Mouse (Mus musculus) midbrain, embryonic 13.5 days (tissue): Measurements from ENCODE around the gene Htra1. TPM values are rescaled to one million over a fixed set of nuclear protein-coding genes. Genes with fewer than 3 reads are reported as not detected.

Experiments
- ATAC-seq: fragments of 200-750 bp; cut with Nextera tagmentation; 2 replicates; pipeline ENCODE4 v1.8.0; 2017; ENCODE audit warnings: mild to moderate bottlenecking, moderate TSS enrichment, moderate library complexity
- H3K27ac ChIP-seq: fragments of 300-500 bp; sonication (generic); 2 replicates; pipeline ENCODE4 v1.5.1; 2015; ENCODE audit warnings: inconsistent platforms, mild to moderate bottlenecking, moderate library complexity
- H3K27me3 ChIP-seq: fragments of 300-500 bp; sonication (generic); 2 replicates; pipeline ENCODE4 v1.6.1; 2015; ENCODE audit warnings: mild to moderate bottlenecking, inconsistent platforms
- H3K36me3 ChIP-seq: fragments of 300-500 bp; sonication (generic); 2 replicates; pipeline ENCODE4 v1.6.1; 2015; ENCODE audit warnings: mild to moderate bottlenecking, inconsistent platforms
- H3K4me1 ChIP-seq: fragments of 300-500 bp; sonication (generic); replicated peaks from 2 replicates; pipeline ENCODE4 v1.6.1; 2015; ENCODE audit warnings: inconsistent platforms
- H3K4me2 ChIP-seq: fragments of 300-500 bp; sonication (generic); replicated peaks from 2 replicates; pipeline ENCODE4 v1.6.1; 2015; ENCODE audit warnings: moderate library complexity, mild to moderate bottlenecking, inconsistent platforms
- H3K4me3 ChIP-seq: fragments of 300-500 bp; sonication (generic); replicated peaks from 2 replicates; pipeline ENCODE4 v1.5.1; 2015; ENCODE audit warnings: mild to moderate bottlenecking, inconsistent platforms
- H3K9ac ChIP-seq: fragments of 300-500 bp; sonication (generic); replicated peaks from 2 replicates; pipeline ENCODE4 v1.6.1; 2015; ENCODE audit warnings: mild to moderate bottlenecking, inconsistent platforms
- H3K9me3 ChIP-seq: fragments of 300-500 bp; sonication (generic); 2 replicates; pipeline ENCODE4 v1.6.1; 2016; ENCODE audit warnings: mild to moderate bottlenecking, inconsistent platforms
- WGBS: fragments of 180-500 bp; shearing (Covaris S2); methylation state at CpG from one replicate; pipeline ENCODE4 v1.1.7; 2015; 5-methylcytosine and 5-hydroxymethylcytosine counted together
- polyA plus RNA-seq: library from polyadenylated mRNA; unstranded; fragments of >200 nt; fragmentation: Nextera tagmentation; extraction: Ambion mirVana; gene quantifications from 2 replicates; pipeline ENCODE4 v1.2.1, GENCODE M21; 2015

Htra1 gene
- 4.3 and 6.2 TPM in 2 replicates for polyA plus RNA-seq

DNA sequence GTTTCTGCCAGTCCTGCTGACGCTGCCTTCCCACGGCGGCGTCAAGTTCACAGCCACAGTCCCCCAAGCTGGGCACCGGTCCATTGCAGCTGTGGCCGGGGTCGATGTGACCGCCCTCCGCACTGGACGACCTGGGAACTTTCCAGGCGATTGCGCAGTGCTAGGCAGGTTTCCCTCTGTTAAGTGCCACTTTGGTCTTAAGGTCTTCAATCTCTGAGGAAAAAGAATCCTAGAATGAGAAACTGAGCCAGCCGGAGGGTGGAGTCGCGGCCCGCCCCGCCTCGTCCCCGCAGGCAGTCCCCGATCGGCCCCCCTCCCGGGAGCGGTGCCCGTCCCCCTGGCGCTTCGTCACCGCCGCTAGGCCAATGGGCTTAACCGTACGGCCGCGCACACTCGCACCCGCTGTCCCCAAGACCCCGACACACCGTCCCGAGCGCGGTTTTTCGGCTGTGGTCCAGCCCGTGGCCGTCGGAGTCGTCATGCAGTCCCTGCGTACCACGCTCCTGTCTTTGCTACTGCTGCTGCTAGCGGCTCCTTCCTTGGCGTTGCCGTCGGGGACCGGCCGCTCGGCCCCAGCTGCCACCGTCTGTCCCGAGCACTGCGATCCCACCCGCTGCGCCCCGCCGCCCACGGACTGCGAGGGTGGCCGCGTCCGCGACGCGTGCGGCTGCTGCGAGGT is at the start of gene Htra1:
TSS of gene Htra1 (plus strand) at position 319 of the 679 bp plus-strand sequence.
- under 1% methylated on average over 70 of the region's 70 CpGs for WGBS

GRCm38 (mm10) chr7:130886246-130886645 is 49.7 kb upstream of the Htra1 start:
- WGBS: 82% methylated on average over 3 of the region's 3 CpGs
- no peak for ATAC-seq
- no peak overlapping the region for H3K27ac ChIP-seq
- H3K4me1 ChIP-seq: peaks cover 8% of the 10 kb centered on the region
- peaks cover 23% of the 10 kb centered on the region for H3K36me3 ChIP-seq
- no peak overlapping the region for H3K9ac ChIP-seq
- H3K27me3 ChIP-seq: no peaks in the 10 kb centered on the region
- no peaks in the 10 kb centered on the region for H3K9me3 ChIP-seq
- no peak overlapping the region for H3K4me2 ChIP-seq
- no peak overlapping the region for H3K4me3 ChIP-seq

More for the DNA sequence above, at the start of gene Htra1:
- Histone ChIP-seq H3K4me1 (peaks cover 18% of the 10 kb centered on the region), H3K9me3 (no peaks in the 10 kb centered on the region), H3K4me2 (peak within 1 kb of the TSS; percentile 68), H3K4me3 (peak within 1 kb of the TSS; percentile 52), H3K9ac (peak within 1 kb of the TSS; percentile 4; the same call in 1 of the 2 replicates), H3K27ac (no peak within 1 kb of the TSS), H3K36me3 (no peaks in the 10 kb centered on the region), H3K27me3 (peaks cover 77% of the 10 kb centered on the region)
- ATAC-seq: peak; percentile 72

DNA sequence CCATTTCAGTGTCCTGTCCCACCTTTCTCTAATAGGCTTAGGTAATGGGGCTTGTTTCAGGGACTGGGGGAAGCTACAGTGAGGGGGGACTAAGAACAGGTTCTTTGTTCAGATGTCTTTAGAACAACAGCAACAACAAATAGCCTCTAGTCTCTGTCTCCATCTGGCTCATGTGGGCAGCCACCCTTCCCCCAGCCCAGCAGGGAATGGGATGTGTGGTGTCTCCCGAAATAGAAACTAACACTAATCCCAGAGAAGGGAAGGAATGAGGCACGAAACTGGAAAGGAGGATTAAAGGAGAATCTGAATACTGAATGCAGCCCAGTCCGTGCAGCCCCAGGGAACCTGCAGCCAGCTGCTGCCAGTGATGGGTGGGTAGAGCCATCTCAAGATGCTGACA is 48.0 kb upstream of the Htra1 start:
- ATAC-seq: no peak
- WGBS: 8% methylated on average over 3 of the region's 3 CpGs
- Histone ChIP-seq H3K9ac (no peak overlapping the region), H3K4me3 (no peak overlapping the region), H3K4me1 (peaks cover 8% of the 10 kb centered on the region), H3K4me2 (no peak overlapping the region), H3K27me3 (no peaks in the 10 kb centered on the region), H3K27ac (peak overlapping the region; percentile 22; the same call in 1 of the 2 replicates), H3K9me3 (no peaks in the 10 kb centered on the region), H3K36me3 (peaks cover 29% of the 10 kb centered on the region)

DNA sequence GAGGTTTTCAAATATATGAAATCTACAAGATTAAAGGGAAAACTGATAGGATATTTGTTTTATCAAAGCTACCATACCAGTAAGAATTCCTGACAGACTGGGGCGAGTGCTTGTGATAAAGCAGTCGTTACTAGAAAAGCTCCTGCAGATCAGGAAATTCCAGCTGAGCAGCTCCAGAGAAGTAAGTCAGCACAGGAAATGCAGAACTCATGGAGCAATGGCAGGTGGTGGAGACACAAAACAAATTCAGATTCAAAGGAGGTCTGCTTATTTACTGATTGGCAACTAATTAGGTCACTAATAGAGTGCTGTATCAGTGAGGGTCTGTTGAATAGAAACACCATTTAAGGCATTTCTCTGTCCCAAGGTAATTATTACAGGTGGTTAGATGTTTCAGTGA is 45.0 kb upstream of the Htra1 start:
- no peak overlapping the region for H3K4me3 ChIP-seq
- 55% methylated on average over 2 of the region's 2 CpGs for WGBS

DNA sequence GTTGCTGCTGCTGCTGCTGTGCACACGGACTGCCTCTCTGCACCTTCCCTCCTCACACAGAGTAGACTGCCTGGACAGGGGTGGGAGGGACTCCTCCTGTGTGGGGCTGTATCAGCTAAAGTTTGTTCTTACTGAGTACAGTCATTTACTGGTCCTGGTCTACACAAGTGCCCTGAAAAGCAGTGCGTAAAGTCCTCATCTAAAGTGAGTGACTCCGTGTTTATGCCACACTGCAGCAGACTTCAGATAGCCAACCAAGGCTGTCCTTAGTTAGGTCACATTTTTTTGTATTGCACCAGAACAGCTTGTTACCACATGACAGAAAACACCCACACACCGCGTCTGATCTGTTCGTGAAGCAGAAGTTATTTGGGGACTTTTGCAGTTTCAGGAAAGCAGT is 42.9 kb upstream of the Htra1 start:
- no peak overlapping the region for H3K9ac ChIP-seq
- H3K27me3 ChIP-seq: no peaks in the 10 kb centered on the region
- H3K27ac ChIP-seq: no peak overlapping the region
- H3K36me3 ChIP-seq: peaks cover 22% of the 10 kb centered on the region
- peaks cover 3% of the 10 kb centered on the region for H3K4me1 ChIP-seq
- ATAC-seq: no peak
- no peak overlapping the region for H3K4me2 ChIP-seq
- 86% methylated on average over 6 of the region's 6 CpGs for WGBS
- no peak overlapping the region for H3K4me3 ChIP-seq
- H3K9me3 ChIP-seq: no peaks in the 10 kb centered on the region

More for the DNA sequence above, 45.0 kb upstream of the Htra1 start:
- Histone ChIP-seq H3K9ac (no peak overlapping the region), H3K27me3 (no peaks in the 10 kb centered on the region), H3K4me2 (no peak overlapping the region), H3K9me3 (no peaks in the 10 kb centered on the region), H3K36me3 (peaks cover 18% of the 10 kb centered on the region), H3K27ac (no peak overlapping the region), H3K4me1 (peaks cover 8% of the 10 kb centered on the region)
- ATAC-seq: no peak

DNA sequence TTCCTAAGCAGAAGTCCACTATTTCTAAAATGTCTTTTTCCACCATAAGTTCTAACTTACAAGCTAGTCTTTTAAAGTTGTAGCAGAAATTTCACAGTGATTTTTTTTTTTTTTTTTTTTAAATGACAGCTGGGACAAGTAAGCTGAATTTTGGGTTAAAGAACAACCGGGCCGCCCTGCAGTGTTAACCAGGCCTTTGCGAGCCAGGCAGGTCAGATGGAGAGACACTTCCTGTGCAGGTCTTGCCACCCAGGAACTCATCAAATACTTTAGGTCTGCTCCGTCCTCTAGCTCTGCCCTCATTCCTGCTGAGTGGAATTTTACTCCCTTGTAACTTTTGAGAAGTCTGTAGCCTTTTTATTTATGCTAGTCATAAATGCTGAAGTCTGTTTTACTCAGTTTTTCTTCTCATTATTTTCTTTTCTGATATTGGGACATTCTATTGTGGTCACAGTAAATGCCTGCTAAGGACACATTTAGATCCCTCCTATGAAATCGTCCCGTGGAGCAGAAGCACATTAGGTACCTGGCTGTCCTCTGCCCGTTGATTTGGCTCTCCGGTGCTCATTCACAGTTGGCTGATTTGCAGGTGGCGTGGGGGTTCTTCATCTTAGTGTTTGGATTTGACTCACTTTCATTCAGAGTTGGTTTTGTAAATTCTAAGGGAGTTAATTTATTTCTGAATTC is 40.8 kb upstream of the Htra1 start:
- H3K4me3 ChIP-seq: no peak overlapping the region
- no peak overlapping the region for H3K4me2 ChIP-seq
- ATAC-seq: no peak
- H3K9ac ChIP-seq: no peak overlapping the region
- H3K36me3 ChIP-seq: peaks cover 18% of the 10 kb centered on the region
- no peaks in the 10 kb centered on the region for H3K27me3 ChIP-seq
- H3K9me3 ChIP-seq: no peaks in the 10 kb centered on the region
- WGBS: 65% methylated on average over 9 of the region's 9 CpGs
- H3K27ac ChIP-seq: no peak overlapping the region
- H3K4me1 ChIP-seq: no peaks in the 10 kb centered on the region

- Histone ChIP-seq H3K27ac (no peak overlapping the region), H3K4me2 (no peak overlapping the region), H3K27me3 (no peaks in the 10 kb centered on the region), H3K9me3 (no peaks in the 10 kb centered on the region), H3K9ac (no peak overlapping the region), H3K36me3 (peaks cover 20% of the 10 kb centered on the region), H3K4me1 (no peaks in the 10 kb centered on the region), H3K4me3 (no peak overlapping the region)
- 55% methylated on average over 2 of the region's 2 CpGs for WGBS
- ATAC-seq: no peak
Measured at GRCm38 (mm10) chr7:130895618-130895945, 40.3 kb upstream of the Htra1 start.

GRCm38 (mm10) chr7:130896064-130896463 is 39.8 kb upstream of the Htra1 start:
- H3K9ac ChIP-seq: no peak overlapping the region
- 64% methylated on average over 3 of the region's 3 CpGs for WGBS
- ATAC-seq: no peak

GRCm38 (mm10) chr7:130897201-130897600 is 38.7 kb upstream of the Htra1 start:
- H3K27ac ChIP-seq: no peak overlapping the region
- H3K27me3 ChIP-seq: no peaks in the 10 kb centered on the region
- no peak for ATAC-seq
- H3K4me3 ChIP-seq: no peak overlapping the region
- WGBS: 94% methylated on average over 10 of the region's 10 CpGs
- H3K4me1 ChIP-seq: no peaks in the 10 kb centered on the region
- H3K9me3 ChIP-seq: no peaks in the 10 kb centered on the region
- H3K4me2 ChIP-seq: no peak overlapping the region
- H3K9ac ChIP-seq: no peak overlapping the region
- H3K36me3 ChIP-seq: peaks cover 24% of the 10 kb centered on the region

More at GRCm38 (mm10) chr7:130896064-130896463, 39.8 kb upstream of the Htra1 start:
- no peaks in the 10 kb centered on the region for H3K9me3 ChIP-seq
- no peak overlapping the region for H3K4me3 ChIP-seq
- no peak overlapping the region for H3K4me2 ChIP-seq
- H3K27ac ChIP-seq: no peak overlapping the region
- no peaks in the 10 kb centered on the region for H3K4me1 ChIP-seq
- H3K36me3 ChIP-seq: peaks cover 24% of the 10 kb centered on the region
- H3K27me3 ChIP-seq: no peaks in the 10 kb centered on the region

DNA sequence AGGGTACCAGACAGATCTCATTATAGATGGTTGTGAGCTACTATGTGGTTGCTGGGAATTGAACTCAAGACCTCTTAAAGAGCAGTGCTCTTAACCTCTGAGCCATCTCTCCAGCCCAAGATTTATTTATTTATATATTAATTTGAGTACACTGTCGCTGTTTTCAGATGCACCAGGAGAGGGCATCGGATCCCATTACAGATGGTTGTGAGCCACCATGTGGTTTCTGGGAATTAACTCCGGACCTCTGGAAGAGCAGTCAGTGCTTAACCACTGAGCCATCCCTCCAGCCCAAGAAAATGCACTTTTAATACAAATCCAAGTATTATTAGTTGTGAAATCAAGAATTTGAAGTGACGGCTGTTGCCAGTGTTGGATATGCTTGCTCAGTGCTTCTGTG is 37.5 kb upstream of the Htra1 start:
- no peak overlapping the region for H3K4me3 ChIP-seq
- no peak overlapping the region for H3K9ac ChIP-seq
- no peak for ATAC-seq
- no peak overlapping the region for H3K4me2 ChIP-seq
- H3K4me1 ChIP-seq: no peaks in the 10 kb centered on the region
- H3K27me3 ChIP-seq: no peaks in the 10 kb centered on the region
- H3K27ac ChIP-seq: no peak overlapping the region
- no peaks in the 10 kb centered on the region for H3K9me3 ChIP-seq
- peaks cover 14% of the 10 kb centered on the region; the same call in 1 of the 2 replicates for H3K36me3 ChIP-seq
- WGBS: 83% methylated on average over 4 of the region's 4 CpGs

GRCm38 (mm10) chr7:130900233-130900848 is 35.6 kb upstream of the Htra1 start:
- no peak for ATAC-seq
- peaks cover 31% of the 10 kb centered on the region for H3K36me3 ChIP-seq
- no peaks in the 10 kb centered on the region for H3K9me3 ChIP-seq
- H3K4me3 ChIP-seq: no peak overlapping the region
- H3K27ac ChIP-seq: no peak overlapping the region
- 91% methylated on average over 5 of the region's 5 CpGs for WGBS
- H3K4me2 ChIP-seq: no peak overlapping the region
- H3K4me1 ChIP-seq: no peaks in the 10 kb centered on the region
- no peak overlapping the region for H3K9ac ChIP-seq
- H3K27me3 ChIP-seq: no peaks in the 10 kb centered on the region

GRCm38 (mm10) chr7:130902929-130903328 is 33.0 kb upstream of the Htra1 start:
- Histone ChIP-seq H3K9ac (no peak overlapping the region), H3K27ac (no peak overlapping the region), H3K27me3 (no peaks in the 10 kb centered on the region), H3K4me3 (no peak overlapping the region), H3K4me2 (no peak overlapping the region), H3K4me1 (no peaks in the 10 kb centered on the region), H3K9me3 (no peaks in the 10 kb centered on the region), H3K36me3 (peaks cover 22% of the 10 kb centered on the region)
- ATAC-seq: no peak
- 94% methylated on average over 1 of the region's 1 CpGs for WGBS
